Mouse (Mus musculus): ENCODE measurements at regions not wholly inside any gene's neighbourhood (a gene's known extent, or its start where the extent isn't known, plus 50 kb on each side); places are given as distances from the start of the nearest gene placed in this dataset.

GRCm38 (mm10) chr15:96132636-96133035, 154.7 kb upstream of the Arid2 start:
- TF ChIP-seq CTCF (conservative IDR thresholded peaks at IDR 0.05; ENCODE audit: low read length) (no peak), POU5F1 (IDR thresholded peaks at IDR 0.05; ENCODE audit: borderline replicate concordance, low read length) (no peak), NANOG (IDR thresholded peaks at IDR 0.05; ENCODE audit: borderline replicate concordance, low read length) (no peak)
